Mouse (Mus musculus): ENCODE results near the gene Slc13a4. TPM values are rescaled to one million over a fixed set of nuclear protein-coding genes. Genes with fewer than 3 reads are reported as not detected.
A peak's percentile ranks its signal among the peaks of the same experiment; 100 is the strongest.

Gene Slc13a4
- polyA plus RNA-seq, 1 experiment from 2014 or later = 8.0 TPM

DNA sequence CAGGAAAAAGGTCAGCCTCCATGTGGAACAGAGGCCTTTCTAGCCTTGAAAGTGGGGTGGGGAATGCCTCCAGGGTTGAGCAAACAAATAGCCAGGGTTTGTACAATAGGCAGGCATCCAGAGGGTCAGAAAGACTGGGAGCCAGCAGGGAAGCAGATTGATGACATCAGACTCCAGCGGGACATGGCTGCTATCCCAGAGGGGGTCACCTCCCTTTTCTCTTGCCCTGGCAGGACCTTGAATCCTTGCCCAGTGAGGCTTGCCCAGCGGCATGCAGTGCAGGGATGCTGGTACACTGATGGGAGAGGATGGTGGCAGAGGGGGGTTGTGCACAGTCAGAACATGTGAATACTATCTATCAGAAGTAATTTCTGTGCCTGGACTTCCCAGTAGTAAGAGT is 10.9 kb downstream of the Slc13a4 start:
- no peak overlapping the region for H3K4me2 ChIP-seq (ENCODE audit: low read length)
- no peak overlapping the region for H3K4me3 ChIP-seq (ENCODE audit: low read depth, low read length)
- no peaks in the 10 kb centered on the region for H3K36me3 ChIP-seq (ENCODE audit: control insufficient read depth, insufficient read depth, low read length)
- no peak for ATAC-seq
- H3K9me3 ChIP-seq (replicated peaks; ENCODE audit: control insufficient read depth, low read length, poor library complexity, severe bottlenecking) = no peaks in the 10 kb centered on the region; the same call in 1 of the 2 replicates
- 48% methylated on average over 2 of the region's 2 CpGs for WGBS
- no peaks in the 10 kb centered on the region for H3K4me1 ChIP-seq (ENCODE audit: control insufficient read depth, insufficient read depth, low read length)
- no peak overlapping the region for H3K9ac ChIP-seq (ENCODE audit: low read depth, low read length)
- H3K27me3 ChIP-seq (ENCODE audit: control insufficient read depth, insufficient read depth, low read depth, low read length) = no peaks in the 10 kb centered on the region
- no peak overlapping the region for H3K27ac ChIP-seq (ENCODE audit: low read length)

GRCm38 (mm10) chr6:35294964-35295363 is 13.0 kb downstream of the Slc13a4 start:
- no peak overlapping the region for H3K4me3 ChIP-seq (ENCODE audit: low read depth, low read length)
- no peak overlapping the region for H3K4me2 ChIP-seq (ENCODE audit: low read length)
- ATAC-seq = no peak
- no peaks in the 10 kb centered on the region; the same call in 1 of the 2 replicates for H3K9me3 ChIP-seq (replicated peaks; ENCODE audit: control insufficient read depth, low read length, poor library complexity, severe bottlenecking)
- no peaks in the 10 kb centered on the region for H3K27me3 ChIP-seq (ENCODE audit: control insufficient read depth, insufficient read depth, low read depth, low read length)
- no peaks in the 10 kb centered on the region for H3K4me1 ChIP-seq (ENCODE audit: control insufficient read depth, insufficient read depth, low read length)
- 65% methylated on average over 2 of the region's 2 CpGs for WGBS
- H3K27ac ChIP-seq (ENCODE audit: low read length) = no peak overlapping the region
- H3K9ac ChIP-seq (ENCODE audit: low read depth, low read length) = no peak overlapping the region
- no peaks in the 10 kb centered on the region for H3K36me3 ChIP-seq (ENCODE audit: control insufficient read depth, insufficient read depth, low read length)

- no peaks in the 10 kb centered on the region; the same call in 1 of the 2 replicates for H3K9me3 ChIP-seq (replicated peaks; ENCODE audit: control insufficient read depth, low read length, poor library complexity, severe bottlenecking)
- no peak overlapping the region for H3K4me3 ChIP-seq (ENCODE audit: low read depth, low read length)
- no peak overlapping the region for H3K4me2 ChIP-seq (ENCODE audit: low read length)
- 89% methylated on average over 8 of the region's 8 CpGs for WGBS
- H3K27me3 ChIP-seq (ENCODE audit: control insufficient read depth, insufficient read depth, low read depth, low read length) = no peaks in the 10 kb centered on the region
- no peaks in the 10 kb centered on the region for H3K4me1 ChIP-seq (ENCODE audit: control insufficient read depth, insufficient read depth, low read length)
- H3K9ac ChIP-seq (ENCODE audit: low read depth, low read length) = no peak overlapping the region
- no peak overlapping the region for H3K27ac ChIP-seq (ENCODE audit: low read length)
- H3K36me3 ChIP-seq (ENCODE audit: control insufficient read depth, insufficient read depth, low read length) = no peaks in the 10 kb centered on the region
- peak; percentile 15; the same call in 1 of the 2 replicates for ATAC-seq
These were observed 18.3 kb downstream of the Slc13a4 start for GRCm38 (mm10) chr6:35289676-35290075.

DNA sequence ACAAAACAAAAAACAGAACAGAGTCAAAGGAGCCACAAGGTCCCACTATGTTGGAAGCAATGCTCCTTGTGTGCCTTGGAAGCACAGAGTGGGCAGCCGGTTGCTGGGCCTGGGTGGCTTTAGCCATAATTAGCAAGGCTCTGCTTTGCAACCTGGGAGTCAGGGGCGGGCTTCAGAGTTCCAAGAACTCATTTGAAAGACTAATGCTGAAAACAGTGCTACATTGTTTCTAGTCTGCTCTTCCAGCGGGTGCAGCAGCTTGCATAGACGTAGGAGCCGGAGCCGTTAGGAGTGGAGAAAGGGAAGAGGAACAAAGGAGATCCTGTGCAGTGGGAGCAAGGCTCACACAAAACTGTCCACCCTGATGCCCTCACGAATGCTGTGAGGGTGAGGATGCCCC is 19.0 kb downstream of the Slc13a4 start:
- Histone ChIP-seq H3K9ac (ENCODE audit: low read depth, low read length) (no peak overlapping the region), H3K36me3 (ENCODE audit: control insufficient read depth, insufficient read depth, low read length) (no peaks in the 10 kb centered on the region), H3K4me2 (ENCODE audit: low read length) (no peak overlapping the region), H3K4me3 (ENCODE audit: low read depth, low read length) (no peak overlapping the region), H3K27ac (ENCODE audit: low read length) (no peak overlapping the region), H3K27me3 (ENCODE audit: control insufficient read depth, insufficient read depth, low read depth, low read length) (no peaks in the 10 kb centered on the region), H3K4me1 (ENCODE audit: control insufficient read depth, insufficient read depth, low read length) (no peaks in the 10 kb centered on the region), H3K9me3 (replicated peaks; ENCODE audit: control insufficient read depth, low read length, poor library complexity, severe bottlenecking) (no peaks in the 10 kb centered on the region; the same call in 1 of the 2 replicates)
- no peak for ATAC-seq
- 18% methylated on average over 7 of the region's 7 CpGs for WGBS

- Histone ChIP-seq H3K27me3 (ENCODE audit: control insufficient read depth, insufficient read depth, low read depth, low read length) (no peaks in the 10 kb centered on the region), H3K27ac (ENCODE audit: low read length) (no peak overlapping the region), H3K36me3 (ENCODE audit: control insufficient read depth, insufficient read depth, low read length) (no peaks in the 10 kb centered on the region), H3K4me3 (ENCODE audit: low read depth, low read length) (no peak overlapping the region), H3K4me2 (ENCODE audit: low read length) (no peak overlapping the region), H3K9ac (ENCODE audit: low read depth, low read length) (no peak overlapping the region), H3K4me1 (ENCODE audit: control insufficient read depth, insufficient read depth, low read length) (no peaks in the 10 kb centered on the region), H3K9me3 (replicated peaks; ENCODE audit: control insufficient read depth, low read length, poor library complexity, severe bottlenecking) (no peaks in the 10 kb centered on the region)
- 69% methylated on average over 11 of the region's 11 CpGs for WGBS
- ATAC-seq = peak; percentile 32; the same call in 1 of the 2 replicates
These were observed 19.7 kb downstream of the Slc13a4 start for GRCm38 (mm10) chr6:35288114-35288761.

- Histone ChIP-seq H3K4me1 (ENCODE audit: control insufficient read depth, insufficient read depth, low read length) (no peaks in the 10 kb centered on the region), H3K4me2 (ENCODE audit: low read length) (no peak overlapping the region), H3K27me3 (ENCODE audit: control insufficient read depth, insufficient read depth, low read depth, low read length) (no peaks in the 10 kb centered on the region), H3K9ac (ENCODE audit: low read depth, low read length) (no peak overlapping the region), H3K36me3 (ENCODE audit: control insufficient read depth, insufficient read depth, low read length) (no peaks in the 10 kb centered on the region), H3K9me3 (replicated peaks; ENCODE audit: control insufficient read depth, low read length, poor library complexity, severe bottlenecking) (no peaks in the 10 kb centered on the region), H3K4me3 (ENCODE audit: low read depth, low read length) (no peak overlapping the region), H3K27ac (ENCODE audit: low read length) (no peak overlapping the region)
- no peak for ATAC-seq
- 84% methylated on average over 10 of the region's 10 CpGs for WGBS
These were observed 28.6 kb downstream of the Slc13a4 start for GRCm38 (mm10) chr6:35279306-35279705.

DNA sequence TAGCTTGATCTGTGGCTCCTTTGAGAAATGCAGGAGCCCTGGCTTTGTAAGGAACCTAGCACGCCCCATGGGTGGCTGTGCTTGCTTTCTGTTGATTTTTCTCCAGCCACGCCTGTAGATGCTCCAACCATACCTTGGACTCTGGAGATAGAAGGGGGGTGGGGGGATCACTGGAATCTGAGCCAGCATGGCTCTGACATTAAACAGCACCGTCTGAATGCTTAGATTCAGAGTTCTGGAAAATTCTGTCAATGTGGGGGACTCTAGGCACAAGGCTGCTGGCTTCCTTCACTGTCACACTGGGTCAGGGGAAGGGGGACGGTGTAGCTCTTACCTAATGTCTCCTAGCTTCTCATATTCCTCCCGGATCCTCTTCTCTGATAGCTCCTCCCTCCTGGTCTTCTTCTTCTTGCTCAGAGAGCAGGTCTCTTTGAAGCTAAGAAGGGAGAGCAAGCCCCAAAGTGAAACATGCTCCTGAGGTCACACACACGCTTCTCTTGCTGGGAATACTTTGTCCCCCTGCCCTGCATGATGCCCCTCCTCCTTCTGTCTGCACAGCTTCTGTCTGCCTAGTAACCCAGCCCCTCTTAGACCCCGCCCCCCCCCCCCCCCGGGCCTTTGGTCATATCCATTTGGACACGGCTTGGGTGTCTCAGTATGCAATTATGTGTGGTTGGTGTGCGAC is 29.9 kb downstream of the Slc13a4 start:
- 65% methylated on average over 10 of the region's 10 CpGs for WGBS

GRCm38 (mm10) chr6:35273391-35274082 is 34.4 kb downstream of the Slc13a4 start:
- no peak for ATAC-seq
- 87% methylated on average over 11 of the region's 11 CpGs for WGBS
- no peaks in the 10 kb centered on the region for H3K4me1 ChIP-seq (ENCODE audit: control insufficient read depth, insufficient read depth, low read length)
- H3K9me3 ChIP-seq (replicated peaks; ENCODE audit: control insufficient read depth, low read length, poor library complexity, severe bottlenecking) = no peaks in the 10 kb centered on the region
- no peaks in the 10 kb centered on the region for H3K27me3 ChIP-seq (ENCODE audit: control insufficient read depth, insufficient read depth, low read depth, low read length)
- no peaks in the 10 kb centered on the region for H3K36me3 ChIP-seq (ENCODE audit: control insufficient read depth, insufficient read depth, low read length)
- no peak overlapping the region for H3K27ac ChIP-seq (ENCODE audit: low read length)
- no peak overlapping the region for H3K9ac ChIP-seq (ENCODE audit: low read depth, low read length)
- no peak overlapping the region for H3K4me3 ChIP-seq (ENCODE audit: low read depth, low read length)
- no peak overlapping the region for H3K4me2 ChIP-seq (ENCODE audit: low read length)

More for the DNA sequence above, 29.9 kb downstream of the Slc13a4 start:
- Histone ChIP-seq H3K4me3 (ENCODE audit: low read depth, low read length) (no peak overlapping the region), H3K27ac (ENCODE audit: low read length) (no peak overlapping the region), H3K9ac (ENCODE audit: low read depth, low read length) (no peak overlapping the region), H3K36me3 (ENCODE audit: control insufficient read depth, insufficient read depth, low read length) (no peaks in the 10 kb centered on the region), H3K27me3 (ENCODE audit: control insufficient read depth, insufficient read depth, low read depth, low read length) (no peaks in the 10 kb centered on the region), H3K4me2 (ENCODE audit: low read length) (no peak overlapping the region), H3K4me1 (ENCODE audit: control insufficient read depth, insufficient read depth, low read length) (no peaks in the 10 kb centered on the region), H3K9me3 (replicated peaks; ENCODE audit: control insufficient read depth, low read length, poor library complexity, severe bottlenecking) (no peaks in the 10 kb centered on the region)
- no peak for ATAC-seq
